Mouse (Mus musculus) layer of hippocampus, postnatal 36 days (tissue): ENCODE measurements at regions not wholly inside any gene's neighbourhood (a gene's known extent, or its start where the extent isn't known, plus 50 kb on each side); places are given as distances from the start of the nearest gene placed in this dataset.

Experiments
- DNase-seq, 2 experiments: peaks; one replicate each; pipeline ENCODE4 v3.0.0; 2022
- microRNA-seq, 2 experiments: library from miRNA; unstranded; fragments of <30 nt; microRNA quantifications; one replicate each; pipeline ENCODE4 v1.2.0; 2021

GRCm38 (mm10) chr1:195312426-195312825, 135.9 kb upstream of the Cr2 start:
- DNase-seq, result no peak

GRCm38 (mm10) chr1:195285076-195285475, 108.6 kb upstream of the Cr2 start:
- no peak for DNase-seq

- peak; percentile 97 to 99 for DNase-seq
Observed at GRCm38 (mm10) chr1:195241496-195241895, 65.0 kb upstream of the Cr2 start.

GRCm38 (mm10) chr1:195232658-195233057, 56.1 kb upstream of the Cr2 start:
- peak in 1 of 2 experiments; percentile 25 for DNase-seq

- DNase-seq, result no peak
Observed at GRCm38 (mm10) chr1:195227007-195227406, 50.5 kb upstream of the Cr2 start.

Small RNAs in the stretch of these regions (microRNA-seq; reads per million reads assigned to microRNA genes)
- gene Gm24802, result 0 reads per million in 2 experiments
